Mouse (Mus musculus) intestine, postnatal 0 days (tissue): ENCODE measurements around the gene Sod1. TPM values are rescaled to one million over a fixed set of nuclear protein-coding genes. Genes with fewer than 3 reads are reported as not detected.

Experiments
- ATAC-seq: fragments of 200-750 bp; cut with Nextera tagmentation; 2 replicates; pipeline ENCODE4 v1.8.0; 2017; ENCODE audit warnings: mild to moderate bottlenecking, moderate TSS enrichment, moderate library complexity
- H3K27ac ChIP-seq: fragments of 300-500 bp; sonication (generic); 2 replicates; pipeline ENCODE4 v1.5.1; 2014; ENCODE audit warnings: mild to moderate bottlenecking, low read depth, low read length, moderate library complexity
- H3K27me3 ChIP-seq: fragments of 300-500 bp; sonication (generic); replicated peaks from 2 replicates; pipeline ENCODE4 v1.6.1; 2014; ENCODE audit warnings: low read length, mixed read lengths; ENCODE audit not compliant: control insufficient read depth, insufficient read depth
- H3K36me3 ChIP-seq: fragments of 300-500 bp; sonication (generic); 2 replicates; pipeline ENCODE4 v1.6.1; 2014; ENCODE audit warnings: mild to moderate bottlenecking, moderate library complexity; ENCODE audit not compliant: control insufficient read depth, insufficient read depth
- H3K4me1 ChIP-seq: fragments of 300-500 bp; sonication (generic); replicated peaks from 2 replicates; pipeline ENCODE4 v1.6.1; 2014; ENCODE audit warnings: antibody characterized with exemption, low read length, mixed read lengths; ENCODE audit not compliant: control insufficient read depth, insufficient read depth
- H3K4me2 ChIP-seq: fragments of 300-500 bp; sonication (generic); replicated peaks from 2 replicates; pipeline ENCODE4 v1.6.1; 2014; ENCODE audit warnings: low read depth, mild to moderate bottlenecking, moderate library complexity
- H3K4me3 ChIP-seq: fragments of 300-500 bp; sonication (generic); 2 replicates; pipeline ENCODE4 v1.5.1; 2014; ENCODE audit warnings: low read depth, low read length
- H3K9ac ChIP-seq: fragments of 300-500 bp; sonication (generic); 2 replicates; pipeline ENCODE4 v1.6.1; 2014; ENCODE audit warnings: mild to moderate bottlenecking, low read depth, low read length
- H3K9me3 ChIP-seq: fragments of 300-500 bp; sonication (generic); 2 replicates; pipeline ENCODE4 v1.6.1; 2016; ENCODE audit warnings: mixed run types; ENCODE audit not compliant: control insufficient read depth
- CTCF ChIP-seq: sonication (generic); IDR thresholded peaks from 2 replicates; pipeline ENCODE4 v1.5.1; 2016; ENCODE audit warnings: low read depth, mild to moderate bottlenecking, control low read depth, antibody characterized with exemption, moderate library complexity
- WGBS: fragments of 180-500 bp; shearing (Covaris S2); extraction: QIAGEN DNeasy Blood & Tissue Kit; methylation state at CpG from one replicate; pipeline ENCODE4 v1.1.7; 2014; 5-methylcytosine and 5-hydroxymethylcytosine counted together
- polyA plus RNA-seq: library from polyadenylated mRNA; unstranded; fragments of >200 nt; fragmentation: Nextera tagmentation; extraction: Ambion mirVana; gene quantifications from 2 replicates; pipeline ENCODE4 v1.2.1, GENCODE M21; 2015

The Sod1 gene
- polyA plus RNA-seq, 1 experiment from 2014 or later, result 1,874 TPM

DNA sequence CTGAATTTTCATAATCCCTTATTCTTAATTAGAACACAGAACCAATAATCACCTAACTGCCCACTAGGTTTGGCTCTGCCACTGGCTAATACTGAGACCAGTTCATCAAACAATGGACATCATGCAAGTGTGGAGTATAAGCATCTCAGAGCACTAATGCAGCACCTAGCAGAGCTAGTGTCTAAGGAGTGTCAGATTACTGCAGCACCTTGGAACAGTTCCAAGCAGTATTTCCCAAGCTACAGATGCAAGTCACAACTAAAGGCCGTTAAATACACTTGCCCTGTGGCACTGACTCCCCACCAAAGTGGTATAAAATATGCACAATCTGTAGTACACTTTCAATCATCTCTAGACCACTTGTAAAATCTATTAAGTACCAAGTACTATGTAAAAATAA lies 46.0 kb downstream of the Sod1 start:
- Histone ChIP-seq H3K4me1 (0 out of 2 replicates have a peak, but pooled peaks cover 4% of the 10 kb centered on the region), H3K27me3 (no peaks in the 10 kb centered on the region), H3K9ac (no peak overlapping the region), H3K36me3 (0 out of 2 replicates have a peak, but pooled peaks cover under 1% of the 10 kb centered on the region), H3K4me2 (no peak overlapping the region), H3K27ac (no peak overlapping the region), H3K4me3 (no peak overlapping the region), H3K9me3 (no peaks in the 10 kb centered on the region)
- 5% methylated on average over 1 of the region's 1 CpGs for WGBS
- no peak for ATAC-seq
- TF ChIP-seq CTCF, result no peak

DNA sequence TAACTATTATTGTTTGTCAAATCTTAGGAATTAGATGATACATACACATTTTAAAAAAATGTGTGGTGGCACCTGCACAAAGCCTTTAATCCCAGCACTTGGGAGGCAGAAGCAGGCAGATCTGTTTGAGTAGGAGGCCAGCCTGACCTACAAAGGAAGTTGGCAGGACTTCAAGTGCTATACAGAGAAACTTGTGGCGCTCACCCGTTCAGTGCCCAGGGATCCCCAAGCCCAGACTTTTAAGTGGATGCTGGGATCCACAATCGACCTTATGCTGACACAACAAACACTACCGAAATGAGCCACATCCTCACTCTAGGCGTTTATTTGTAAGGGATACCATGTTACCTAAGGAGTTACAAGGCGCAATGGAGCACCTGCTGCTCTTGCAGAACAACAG lies 55.0 kb downstream of the Sod1 start:
- H3K36me3 ChIP-seq, result no peaks in the 10 kb centered on the region
- no peak for TF ChIP-seq CTCF
- no peak overlapping the region for H3K4me2 ChIP-seq
- no peak overlapping the region for H3K27ac ChIP-seq
- WGBS, result 75% methylated on average over 6 of the region's 6 CpGs
- no peak overlapping the region for H3K4me3 ChIP-seq
- H3K27me3 ChIP-seq, result no peaks in the 10 kb centered on the region
- H3K4me1 ChIP-seq, result no peaks in the 10 kb centered on the region; the same call in 1 of the 2 replicates
- no peak for ATAC-seq
- no peak overlapping the region for H3K9ac ChIP-seq
- H3K9me3 ChIP-seq, result no peaks in the 10 kb centered on the region

Other genes with a start within 250 kb of the Sod1 start
- 3.0 and 3.3 TPM in 2 replicates for gene Tiam1, start 77.0 kb upstream of the Sod1 start, polyA plus RNA-seq
- 9.3 and 11.9 TPM in 2 replicates for gene Scaf4, start 63.7 kb downstream of the Sod1 start, polyA plus RNA-seq
- gene Hunk, start 165.3 kb downstream of the Sod1 start, polyA plus RNA-seq, result 1.9 and 2.0 TPM in 2 replicates